Mouse (Mus musculus): Measurements from ENCODE around the gene Cltrn.

GRCm38 (mm10) chrX:164042069-164042468 lies 46.6 kb upstream of the Cltrn start:
- TF ChIP-seq GATA1 (IDR thresholded peaks at IDR 0.05; ENCODE audit: low read length) (no peak), TAL1 (IDR thresholded peaks at IDR 0.05; ENCODE audit: low read length) (no peak)
